Mouse (Mus musculus) 3134 (cell line): Measurements from ENCODE around the gene Znrf4.

ENCODE experiments used
- DNase-seq: peaks from one replicate; pipeline ENCODE4 v3.0.0-alpha.2; 2011; ENCODE audit warnings: low spot score; ENCODE audit not compliant: insufficient read length; ENCODE audit errors: extremely low read depth

Znrf4 gene

GRCm38 (mm10) chr17:56493841-56494240 is 18.4 kb downstream of the Znrf4 start:
- DNase-seq, result no peak

- peak; percentile 57 for DNase-seq
These were observed 21.6 kb downstream of the Znrf4 start for GRCm38 (mm10) chr17:56490438-56491152.

- no peak for DNase-seq
These were observed 24.2 kb downstream of the Znrf4 start for GRCm38 (mm10) chr17:56488028-56488427.

GRCm38 (mm10) chr17:56487441-56487888 is 24.8 kb downstream of the Znrf4 start:
- peak; percentile 78 for DNase-seq

- DNase-seq, result no peak
These were observed 26.3 kb downstream of the Znrf4 start for GRCm38 (mm10) chr17:56485926-56486325.

GRCm38 (mm10) chr17:56485118-56485517 is 27.1 kb downstream of the Znrf4 start:
- no peak for DNase-seq

- DNase-seq, result no peak
These were observed 29.6 kb downstream of the Znrf4 start for GRCm38 (mm10) chr17:56482671-56483070.

- peak; percentile 80 for DNase-seq
These were observed 32.9 kb downstream of the Znrf4 start for GRCm38 (mm10) chr17:56479358-56479757.

- DNase-seq, result peak; percentile 89
These were observed 34.0 kb downstream of the Znrf4 start for GRCm38 (mm10) chr17:56478191-56478611.

- no peak for DNase-seq
These were observed 34.9 kb downstream of the Znrf4 start for GRCm38 (mm10) chr17:56477191-56477818.

- peak; percentile 93 for DNase-seq
These were observed 35.9 kb downstream of the Znrf4 start, which contains the start of gene Ptprs for GRCm38 (mm10) chr17:56476402-56476752. Ptprs (minus strand) TSS chr17:56476483.

- no peak for DNase-seq
These were observed 36.4 kb downstream of the Znrf4 start for GRCm38 (mm10) chr17:56475584-56476401.

GRCm38 (mm10) chr17:56474831-56475581 is 37.2 kb downstream of the Znrf4 start:
- no peak for DNase-seq

GRCm38 (mm10) chr17:56474311-56474830 is 37.9 kb downstream of the Znrf4 start:
- DNase-seq, result no peak

- no peak for DNase-seq
These were observed 38.7 kb downstream of the Znrf4 start for GRCm38 (mm10) chr17:56473611-56473905.

- no peak for DNase-seq
These were observed 39.3 kb downstream of the Znrf4 start for GRCm38 (mm10) chr17:56472733-56473610.

GRCm38 (mm10) chr17:56472121-56472520 is 40.1 kb downstream of the Znrf4 start:
- no peak for DNase-seq

- DNase-seq, result no peak
These were observed 41.1 kb downstream of the Znrf4 start for GRCm38 (mm10) chr17:56471136-56471535.

- DNase-seq, result no peak
These were observed 41.7 kb downstream of the Znrf4 start for GRCm38 (mm10) chr17:56470571-56470970.

GRCm38 (mm10) chr17:56470001-56470436 is 42.2 kb downstream of the Znrf4 start:
- DNase-seq, result no peak
